Mouse (Mus musculus): ENCODE results near the gene Fbxl2. TPM values are rescaled to one million over a fixed set of nuclear protein-coding genes. Genes with fewer than 3 reads are reported as not detected.
"Not testable (repeated sequence)": the region's sequence is repeated elsewhere in the genome, so short reads cannot be mapped to it uniquely, and the experiment has no call there.

Fbxl2 gene
- 4.3 and 5.1 TPM in 2 replicates for polyA plus RNA-seq (2015; fragmentation: Nextera tagmentation; extraction: Ambion mirVana)

- Histone ChIP-seq H3K27ac (no peak within 1 kb of the TSS), H3K36me3 (no peaks in the 10 kb centered on the region), H3K9ac (no peak within 1 kb of the TSS), H3K4me3 (no peak within 1 kb of the TSS), H3K4me2 (no peak within 1 kb of the TSS), H3K9me3 (no peaks in the 10 kb centered on the region), H3K4me1 (0 out of 2 replicates have a peak, but pooled peaks cover 5% of the 10 kb centered on the region), H3K27me3 (no peaks in the 10 kb centered on the region)
- ATAC-seq (ENCODE audit: borderline replicate concordance, extremely low read depth, low FRiP score, low TSS enrichment), result peak; percentile 50; the same call in 1 of the 2 replicates
- WGBS, result 76% methylated on average over 10 of the region's 10 CpGs
These were observed at the start of gene Fbxl2 for GRCm38 (mm10) chr9:114046028-114046427. Gene Fbxl2, minus strand, starts transcription at chr9:114046191.

- ATAC-seq (ENCODE audit: borderline replicate concordance, extremely low read depth, low FRiP score, low TSS enrichment), result no peak
- WGBS, result 85% methylated on average over 2 of the region's 2 CpGs
- Histone ChIP-seq H3K4me3 (no peak overlapping the region), H3K9ac (no peak overlapping the region), H3K27ac (no peak overlapping the region), H3K4me1 (no peaks in the 10 kb centered on the region), H3K36me3 (no peaks in the 10 kb centered on the region), H3K4me2 (no peak overlapping the region), H3K9me3 (no peaks in the 10 kb centered on the region), H3K27me3 (no peaks in the 10 kb centered on the region)
These were observed 48.9 kb upstream of the Fbxl2 start for GRCm38 (mm10) chr9:114094854-114095253.

DNA sequence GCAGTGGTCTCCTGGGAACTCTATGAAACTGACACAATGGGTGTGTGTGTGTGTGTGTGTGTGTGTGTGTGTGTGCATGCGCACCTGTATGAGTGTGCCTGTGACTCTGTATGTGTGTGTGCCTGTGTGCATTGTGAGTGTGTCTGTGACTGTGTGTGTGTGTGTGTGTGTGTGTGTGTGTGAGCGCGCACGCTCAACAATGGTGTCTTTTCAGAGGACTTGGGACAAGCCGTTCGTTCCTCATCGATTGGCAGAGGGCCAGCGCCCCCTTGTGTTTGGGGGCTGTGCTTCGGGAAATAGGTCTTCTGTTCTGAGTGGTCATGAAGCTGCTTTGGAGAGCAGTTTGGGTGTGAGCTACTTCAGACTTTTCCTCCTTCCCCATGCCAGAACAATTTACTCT is 46.2 kb upstream of the Fbxl2 start:
- H3K9ac ChIP-seq; H3K36me3 ChIP-seq; H3K27ac ChIP-seq; H3K27me3 ChIP-seq; H3K9me3 ChIP-seq; H3K4me1 ChIP-seq; H3K4me2 ChIP-seq; ATAC-seq (ENCODE audit: borderline replicate concordance, extremely low read depth, low FRiP score, low TSS enrichment); H3K4me3 ChIP-seq: not testable (repeated sequence)
- WGBS, result 10% methylated on average over 9 of the region's 9 CpGs

DNA sequence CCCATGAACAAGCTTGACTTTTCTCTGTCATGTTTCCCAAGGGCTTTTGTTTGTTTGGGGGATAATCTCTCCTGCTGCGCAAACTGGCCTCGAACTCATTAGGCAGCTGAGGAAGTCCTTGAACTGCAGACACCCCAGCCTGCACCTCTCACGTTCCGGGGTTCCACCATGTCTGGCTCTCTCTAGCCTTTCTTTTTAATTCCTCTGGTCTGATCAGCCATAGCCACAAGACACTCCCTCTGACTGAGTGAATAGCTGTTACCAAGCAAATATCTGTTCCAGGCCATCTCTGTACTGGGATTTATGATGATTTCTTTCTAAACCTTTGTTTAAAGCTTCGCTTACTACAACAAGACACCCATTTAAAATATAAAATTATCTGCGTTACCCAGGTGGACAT is 42.9 kb upstream of the Fbxl2 start:
- H3K4me3 ChIP-seq; H3K9ac ChIP-seq; H3K27me3 ChIP-seq; H3K4me1 ChIP-seq; H3K4me2 ChIP-seq; ATAC-seq (ENCODE audit: borderline replicate concordance, extremely low read depth, low FRiP score, low TSS enrichment); H3K36me3 ChIP-seq; H3K27ac ChIP-seq; H3K9me3 ChIP-seq: not testable (repeated sequence)
- 82% methylated on average over 6 of the region's 6 CpGs for WGBS

DNA sequence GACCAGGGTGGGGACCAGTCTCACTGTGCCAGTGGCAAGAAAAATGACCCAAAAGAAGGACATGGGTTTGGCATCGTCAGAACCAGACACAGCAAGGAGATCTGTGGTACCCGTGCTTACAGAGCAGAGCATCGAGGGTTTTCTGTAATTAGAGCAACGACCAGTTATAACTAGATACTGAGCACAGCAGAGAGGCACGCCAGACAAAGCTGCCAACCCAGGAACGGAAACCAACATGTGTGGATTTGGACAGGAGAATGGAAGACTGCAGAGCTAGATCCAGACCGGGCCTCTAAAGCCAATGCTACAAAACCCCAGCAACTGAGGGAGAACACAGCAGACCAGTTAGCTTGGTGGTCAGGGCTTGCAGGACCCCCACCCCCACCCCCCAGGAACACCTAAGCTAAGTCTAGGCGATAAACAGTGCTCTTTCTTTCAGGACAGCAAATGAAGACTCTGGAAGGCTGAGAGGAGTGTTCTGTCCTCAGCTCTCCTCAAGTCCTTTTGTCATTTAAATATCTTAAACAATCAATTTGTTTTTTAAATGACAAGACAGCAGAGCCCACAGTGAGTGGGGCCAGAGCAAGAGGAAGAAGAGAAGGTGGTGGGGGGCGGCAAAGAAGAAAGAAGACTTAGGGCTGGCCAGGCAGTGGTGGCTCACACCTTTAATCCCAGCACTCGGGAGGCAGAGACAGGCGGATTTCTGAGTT is 41.3 kb upstream of the Fbxl2 start:
- 78% methylated on average over 11 of the region's 11 CpGs for WGBS
- no peak overlapping the region for H3K4me2 ChIP-seq
- H3K4me3 ChIP-seq, result no peak overlapping the region
- H3K36me3 ChIP-seq, result no peaks in the 10 kb centered on the region
- H3K27me3 ChIP-seq, result no peaks in the 10 kb centered on the region
- H3K27ac ChIP-seq, result no peak overlapping the region
- no peak for ATAC-seq (ENCODE audit: borderline replicate concordance, extremely low read depth, low FRiP score, low TSS enrichment)
- no peaks in the 10 kb centered on the region for H3K9me3 ChIP-seq
- no peak overlapping the region for H3K9ac ChIP-seq
- no peaks in the 10 kb centered on the region for H3K4me1 ChIP-seq

DNA sequence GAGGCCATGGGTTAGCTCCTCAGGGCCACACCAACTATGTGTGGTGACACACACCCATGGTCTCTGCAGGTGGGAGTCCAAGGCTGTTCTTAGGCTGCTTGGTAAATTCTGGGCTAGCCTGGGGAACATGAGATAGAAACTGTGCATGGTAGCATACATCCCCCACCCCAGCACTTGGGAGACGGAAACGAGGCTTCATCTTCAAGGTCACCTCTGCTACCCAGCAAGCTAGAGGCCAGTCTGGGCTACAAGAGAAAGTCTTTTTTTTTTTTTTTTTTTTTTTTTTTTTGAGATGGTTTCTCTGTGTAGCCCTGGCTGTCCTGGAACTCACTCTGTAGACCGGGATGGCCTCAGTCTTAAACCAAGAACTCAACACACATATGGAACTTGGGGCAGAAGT is 40.4 kb upstream of the Fbxl2 start:
- Histone ChIP-seq H3K9ac (no peak overlapping the region), H3K9me3 (no peaks in the 10 kb centered on the region), H3K27me3 (no peaks in the 10 kb centered on the region), H3K4me3 (no peak overlapping the region), H3K4me1 (no peaks in the 10 kb centered on the region), H3K27ac (no peak overlapping the region), H3K36me3 (no peaks in the 10 kb centered on the region), H3K4me2 (no peak overlapping the region)
- no peak for ATAC-seq (ENCODE audit: borderline replicate concordance, extremely low read depth, low FRiP score, low TSS enrichment)
- 81% methylated on average over 3 of the region's 3 CpGs for WGBS

- no peaks in the 10 kb centered on the region for H3K9me3 ChIP-seq
- 85% methylated on average over 19 of the region's 19 CpGs for WGBS
- H3K4me1 ChIP-seq, result no peaks in the 10 kb centered on the region
- no peak overlapping the region for H3K4me3 ChIP-seq
- no peak for ATAC-seq (ENCODE audit: borderline replicate concordance, extremely low read depth, low FRiP score, low TSS enrichment)
- H3K27ac ChIP-seq, result no peak overlapping the region
- no peaks in the 10 kb centered on the region for H3K27me3 ChIP-seq
- no peaks in the 10 kb centered on the region for H3K36me3 ChIP-seq
- H3K4me2 ChIP-seq, result no peak overlapping the region
- H3K9ac ChIP-seq, result no peak overlapping the region
These were observed 27.7 kb upstream of the Fbxl2 start for GRCm38 (mm10) chr9:114073681-114074080.

DNA sequence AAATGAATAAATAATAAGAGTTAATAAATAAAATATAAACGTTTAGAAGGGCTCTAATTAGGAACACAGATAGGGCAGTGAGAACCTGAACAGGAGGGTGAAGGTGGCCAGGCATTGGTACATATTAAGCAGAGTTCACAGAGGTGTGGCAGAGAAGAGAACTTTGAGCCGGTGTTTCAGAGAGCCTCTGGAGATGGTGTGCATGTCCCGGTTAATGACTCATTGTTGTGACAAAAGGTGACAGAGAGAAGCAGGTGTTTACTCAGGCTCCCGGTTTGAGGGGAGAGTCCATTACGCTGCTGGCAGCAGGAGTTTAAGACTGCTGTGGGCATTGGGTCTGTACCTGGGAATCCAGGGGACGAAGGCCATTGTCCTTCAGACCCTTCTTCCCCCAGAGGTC is 23.4 kb upstream of the Fbxl2 start:
- H3K4me1 ChIP-seq, result no peaks in the 10 kb centered on the region
- H3K27ac ChIP-seq, result no peak overlapping the region
- H3K9me3 ChIP-seq, result no peaks in the 10 kb centered on the region
- no peaks in the 10 kb centered on the region for H3K27me3 ChIP-seq
- no peak for ATAC-seq (ENCODE audit: borderline replicate concordance, extremely low read depth, low FRiP score, low TSS enrichment)
- no peak overlapping the region for H3K4me2 ChIP-seq
- H3K4me3 ChIP-seq, result no peak overlapping the region
- H3K36me3 ChIP-seq, result no peaks in the 10 kb centered on the region
- no peak overlapping the region for H3K9ac ChIP-seq
- WGBS, result 34% methylated on average over 6 of the region's 6 CpGs

- Histone ChIP-seq H3K4me2 (no peak overlapping the region), H3K27ac (no peak overlapping the region), H3K4me1 (no peaks in the 10 kb centered on the region), H3K4me3 (no peak overlapping the region), H3K9me3 (no peaks in the 10 kb centered on the region), H3K27me3 (no peaks in the 10 kb centered on the region), H3K36me3 (no peaks in the 10 kb centered on the region), H3K9ac (no peak overlapping the region)
- no peak for ATAC-seq (ENCODE audit: borderline replicate concordance, extremely low read depth, low FRiP score, low TSS enrichment)
- 48% methylated on average over 12 of the region's 12 CpGs for WGBS
These were observed 22.6 kb upstream of the Fbxl2 start for GRCm38 (mm10) chr9:114068494-114069053.

DNA sequence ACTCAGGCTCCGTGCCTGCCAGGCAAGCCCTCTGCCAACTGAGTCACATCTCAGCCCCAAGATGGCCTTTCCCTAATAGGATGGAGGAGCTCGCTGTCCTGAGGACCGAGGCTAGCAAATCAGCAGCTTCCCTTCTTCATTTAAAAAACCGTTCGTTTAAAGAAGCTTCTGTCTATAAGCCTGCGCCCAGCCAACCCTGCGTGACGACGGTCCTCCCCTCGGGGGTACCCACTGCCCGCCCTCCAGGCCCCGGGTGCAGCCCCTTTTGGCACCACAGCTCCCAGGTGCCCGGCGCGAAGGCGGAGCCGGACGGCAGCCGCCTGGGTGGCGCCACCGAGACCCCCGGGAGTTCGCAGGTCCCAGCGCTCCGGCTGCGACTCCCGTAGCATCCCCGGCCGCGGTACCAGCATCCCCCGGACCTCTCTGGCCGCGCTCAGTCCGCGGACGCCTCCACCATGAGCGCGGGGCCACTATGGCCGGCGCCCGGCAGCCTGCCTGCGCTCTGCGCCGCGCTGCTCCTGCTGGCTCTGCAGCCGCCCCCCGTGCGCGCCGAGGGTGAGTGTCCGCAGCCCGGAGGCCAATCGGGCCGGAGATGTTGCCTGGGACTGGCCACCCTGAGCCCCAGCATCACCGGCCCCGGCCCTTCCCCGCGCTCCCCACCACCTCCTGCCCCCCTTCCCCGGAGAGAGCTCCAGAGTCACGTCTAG is 11.3 kb upstream of the Fbxl2 start, which contains the start of gene Susd5:
Susd5 (plus strand) TSS at position 51 of the 707 bp plus-strand sequence.
- ATAC-seq (ENCODE audit: borderline replicate concordance, extremely low read depth, low FRiP score, low TSS enrichment), result peak; percentile 42; the same call in 1 of the 2 replicates
- Histone ChIP-seq H3K27ac (no peak within 1 kb of the TSS), H3K4me3 (peak within 1 kb of the TSS; percentile 43), H3K4me2 (peak within 1 kb of the TSS; percentile 76), H3K9me3 (no peaks in the 10 kb centered on the region), H3K9ac (no peak within 1 kb of the TSS), H3K4me1 (peaks cover 6% of the 10 kb centered on the region; the same call in 1 of the 2 replicates), H3K27me3 (peaks cover 42% of the 10 kb centered on the region), H3K36me3 (no peaks in the 10 kb centered on the region)
- WGBS, result 2% methylated on average over 59 of the region's 60 CpGs

- Histone ChIP-seq H3K9ac (no peak overlapping the region), H3K9me3 (no peaks in the 10 kb centered on the region), H3K4me3 (no peak overlapping the region), H3K27ac (no peak overlapping the region), H3K27me3 (peaks cover 29% of the 10 kb centered on the region), H3K4me2 (0 out of 2 replicates have a peak overlapping the region, but pooled peaks have one; percentile 1), H3K4me1 (peaks cover 6% of the 10 kb centered on the region; the same call in 1 of the 2 replicates), H3K36me3 (no peaks in the 10 kb centered on the region)
- ATAC-seq (ENCODE audit: borderline replicate concordance, extremely low read depth, low FRiP score, low TSS enrichment), result no peak
- 57% methylated on average over 6 of the region's 6 CpGs for WGBS
These were observed 6.9 kb upstream of the Fbxl2 start for GRCm38 (mm10) chr9:114052866-114053265.

DNA sequence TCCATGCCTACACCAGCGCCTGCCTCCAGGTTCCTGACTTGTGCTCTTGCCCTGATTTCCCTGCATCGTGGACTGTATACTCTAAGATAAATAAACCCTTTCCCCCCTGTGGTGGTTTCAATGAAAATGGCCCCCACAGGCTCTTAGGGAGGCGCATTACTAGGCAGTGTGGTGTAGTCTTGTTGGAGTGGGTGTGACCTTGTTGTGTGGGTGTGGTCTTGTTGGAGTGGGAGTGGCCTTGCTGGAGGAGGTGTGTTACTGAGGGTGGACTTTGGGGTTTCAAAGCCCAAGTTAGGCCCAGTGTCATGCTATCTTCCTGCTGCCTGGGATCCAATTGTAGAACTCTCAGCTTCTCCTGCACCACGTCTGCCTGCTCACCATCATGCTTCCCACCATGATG is 6.0 kb upstream of the Fbxl2 start:
- Histone ChIP-seq H3K9ac (no peak overlapping the region), H3K4me3 (no peak overlapping the region), H3K9me3 (no peaks in the 10 kb centered on the region), H3K27ac (no peak overlapping the region), H3K4me2 (no peak overlapping the region), H3K27me3 (peaks cover 20% of the 10 kb centered on the region), H3K4me1 (peaks cover under 1% of the 10 kb centered on the region; the same call in 1 of the 2 replicates), H3K36me3 (no peaks in the 10 kb centered on the region)
- 62% methylated on average over 4 of the region's 4 CpGs for WGBS
- no peak for ATAC-seq (ENCODE audit: borderline replicate concordance, extremely low read depth, low FRiP score, low TSS enrichment)

All from lung, embryonic 15.5 days (tissue).